Mouse (Mus musculus) cerebellum, adult 2 months (tissue): ENCODE measurements around the gene Dnajc27. TPM values are rescaled to one million over a fixed set of nuclear protein-coding genes. Genes with fewer than 3 reads are reported as not detected.

ENCODE experiments used
- DNase-seq, 2 experiments: peaks; one replicate each; pipeline ENCODE4 v3.0.0; 2021
- H3K27ac ChIP-seq: fragments of 200-500 bp; 2 replicates; pipeline ENCODE4 v1.5.1; 2012; ENCODE audit warnings: low read length, control low read depth, inconsistent platforms; ENCODE audit not compliant: insufficient read depth
- H3K27me3 ChIP-seq: fragments of 200-500 bp; 2 replicates; pipeline ENCODE4 v1.6.1; 2012; ENCODE audit warnings: inconsistent platforms, mild to moderate bottlenecking, low read length, moderate library complexity; ENCODE audit not compliant: control insufficient read depth, insufficient read depth
- H3K4me1 ChIP-seq: fragments of 200-500 bp; 2 replicates; pipeline ENCODE4 v1.6.1; 2011; ENCODE audit warnings: low read length; ENCODE audit not compliant: control insufficient read depth, insufficient read depth
- H3K4me3 ChIP-seq: fragments of 200-500 bp; replicated peaks from 2 replicates; pipeline ENCODE3; 2011; ENCODE audit warnings: mild to moderate bottlenecking, low read depth, low read length, control low read depth; ENCODE audit not compliant: insufficient read depth
- CTCF ChIP-seq: fragments of 200-500 bp; IDR thresholded peaks from 2 replicates; pipeline ENCODE4 v1.5.1; 2011; ENCODE audit warnings: low read depth, mild to moderate bottlenecking, control low read depth, low read length, moderate library complexity, borderline replicate concordance; ENCODE audit not compliant: insufficient read depth
- POLR2A ChIP-seq: fragments of 200-500 bp; IDR thresholded peaks from 2 replicates; pipeline ENCODE4 v1.6.1; 2011; ENCODE audit warnings: low read length, control low read depth, borderline replicate concordance; ENCODE audit not compliant: insufficient read depth
- WGBS: fragments of 180-500 bp; shearing (Covaris S2); methylation state at CpG from one replicate; pipeline ENCODE4 v1.1.7; 2018; 5-methylcytosine and 5-hydroxymethylcytosine counted together
- polyA plus RNA-seq: library from polyadenylated mRNA; depleted of rRNA; stranded (reverse); fragments of >200 nt; gene quantifications from 2 replicates; pipeline ENCODE4 v1.2.3, GENCODE M21; 2012

Gene Dnajc27
- polyA plus RNA-seq, 1 experiment = 95.1 TPM

GRCm38 (mm10) chr12:4048031-4048430, 34.4 kb upstream of the Dnajc27 start:
- DNase-seq = no peak
- 54% methylated on average over 6 of the region's 6 CpGs for WGBS
- TF ChIP-seq POLR2A (no peak), CTCF (no peak)

GRCm38 (mm10) chr12:4050861-4051425, 31.4 kb upstream of the Dnajc27 start:
- no peak for DNase-seq
- Histone ChIP-seq H3K4me1 (no peaks in the 10 kb centered on the region), H3K4me3 (no peak overlapping the region), H3K27ac (no peak overlapping the region), H3K27me3 (no peaks in the 10 kb centered on the region)
- no peak for TF ChIP-seq CTCF
- TF ChIP-seq POLR2A = no peak
- 68% methylated on average over 9 of the region's 9 CpGs for WGBS

More at GRCm38 (mm10) chr12:4048031-4048430, 34.4 kb upstream of the Dnajc27 start:
- Histone ChIP-seq H3K4me3 (no peak overlapping the region), H3K27ac (no peak overlapping the region), H3K4me1 (no peaks in the 10 kb centered on the region), H3K27me3 (no peaks in the 10 kb centered on the region)

GRCm38 (mm10) chr12:4053643-4054042, 28.7 kb upstream of the Dnajc27 start:
- TF ChIP-seq POLR2A = no peak
- TF ChIP-seq CTCF = no peak
- no peak for DNase-seq
- no peak overlapping the region for H3K4me3 ChIP-seq
- no peak overlapping the region for H3K27ac ChIP-seq
- no peaks in the 10 kb centered on the region for H3K27me3 ChIP-seq
- no peaks in the 10 kb centered on the region for H3K4me1 ChIP-seq
- 94% methylated on average over 3 of the region's 3 CpGs for WGBS

- Histone ChIP-seq H3K27me3 (no peaks in the 10 kb centered on the region), H3K4me1 (no peaks in the 10 kb centered on the region), H3K4me3 (no peak overlapping the region), H3K27ac (no peak overlapping the region)
- TF ChIP-seq POLR2A (no peak), CTCF (no peak)
- DNase-seq = no peak
- 52% methylated on average over 4 of the region's 4 CpGs for WGBS
Measured at GRCm38 (mm10) chr12:4054845-4055244, 27.5 kb upstream of the Dnajc27 start.

- WGBS = 34% methylated on average over 9 of the region's 9 CpGs
- no peaks in the 10 kb centered on the region for H3K4me1 ChIP-seq
- no peak for TF ChIP-seq POLR2A
- TF ChIP-seq CTCF = no peak
- H3K27ac ChIP-seq = no peak overlapping the region
- H3K27me3 ChIP-seq = no peaks in the 10 kb centered on the region
- H3K4me3 ChIP-seq = no peak overlapping the region
- DNase-seq = no peak
Measured at GRCm38 (mm10) chr12:4058321-4058720, 24.1 kb upstream of the Dnajc27 start.

- Histone ChIP-seq H3K27ac (no peak overlapping the region), H3K4me3 (no peak overlapping the region), H3K27me3 (no peaks in the 10 kb centered on the region), H3K4me1 (no peaks in the 10 kb centered on the region)
- no peak for DNase-seq
- 85% methylated on average over 4 of the region's 4 CpGs for WGBS
- TF ChIP-seq POLR2A (no peak), CTCF (no peak)
Measured at GRCm38 (mm10) chr12:4059683-4060082, 22.7 kb upstream of the Dnajc27 start.

GRCm38 (mm10) chr12:4065498-4065897, 16.9 kb upstream of the Dnajc27 start:
- Histone ChIP-seq H3K4me3 (no peak overlapping the region), H3K27me3 (no peaks in the 10 kb centered on the region), H3K27ac (no peak overlapping the region), H3K4me1 (no peaks in the 10 kb centered on the region)
- WGBS = 95% methylated on average over 2 of the region's 2 CpGs
- no peak for TF ChIP-seq CTCF
- no peak for TF ChIP-seq POLR2A
- no peak for DNase-seq

- no peak for TF ChIP-seq CTCF
- TF ChIP-seq POLR2A = no peak
- Histone ChIP-seq H3K4me1 (no peaks in the 10 kb centered on the region), H3K4me3 (no peak overlapping the region), H3K27me3 (no peaks in the 10 kb centered on the region), H3K27ac (no peak overlapping the region)
- no peak for DNase-seq
- WGBS = 90% methylated on average over 8 of the region's 8 CpGs
Measured at GRCm38 (mm10) chr12:4065944-4066343, 16.4 kb upstream of the Dnajc27 start.
